Mouse (Mus musculus): Measurements from ENCODE around the gene Mzt1. TPM values are rescaled to one million over a fixed set of nuclear protein-coding genes. Genes with fewer than 3 reads are reported as not detected.

The Mzt1 gene
- polyA plus RNA-seq, 1 experiment from 2014 or later: 128 TPM

- no peaks in the 10 kb centered on the region for H3K27me3 ChIP-seq (replicated peaks)
- no peak within 1 kb of the TSS for H3K4me2 ChIP-seq (replicated peaks)
- H3K36me3 ChIP-seq: no peaks in the 10 kb centered on the region
- H3K9ac ChIP-seq: no peak within 1 kb of the TSS
- H3K9me3 ChIP-seq: no peaks in the 10 kb centered on the region
- no peak within 1 kb of the TSS for H3K4me3 ChIP-seq
- H3K4me1 ChIP-seq: no peaks in the 10 kb centered on the region
- 96% methylated on average over 7 of the region's 7 CpGs for WGBS
- no peak for ATAC-seq (ENCODE audit: low FRiP score, low read depth)
- H3K27ac ChIP-seq: no peak within 1 kb of the TSS
Measured at GRCm38 (mm10) chr14:98994218-98994617, 51.7 kb downstream of the Mzt1 start, which contains the start of gene Rpl36a-ps1. Rpl36a-ps1 (minus strand) TSS chr14:98994318.

- no peak for ATAC-seq (ENCODE audit: low FRiP score, low read depth)
- no peaks in the 10 kb centered on the region for H3K4me1 ChIP-seq
- no peaks in the 10 kb centered on the region for H3K27me3 ChIP-seq (replicated peaks)
- H3K4me3 ChIP-seq: no peak overlapping the region
- no peaks in the 10 kb centered on the region for H3K9me3 ChIP-seq
- no peak overlapping the region for H3K4me2 ChIP-seq (replicated peaks)
- H3K36me3 ChIP-seq: no peaks in the 10 kb centered on the region
- no peak overlapping the region for H3K9ac ChIP-seq
- H3K27ac ChIP-seq: no peak overlapping the region
- WGBS: 89% methylated on average over 2 of the region's 2 CpGs
Measured at GRCm38 (mm10) chr14:98992482-98992881, 53.5 kb downstream of the Mzt1 start.

GRCm38 (mm10) chr14:98990636-98991035, 55.3 kb downstream of the Mzt1 start:
- H3K4me3 ChIP-seq: no peak overlapping the region
- H3K27ac ChIP-seq: no peak overlapping the region
- H3K4me1 ChIP-seq: no peaks in the 10 kb centered on the region
- H3K36me3 ChIP-seq: no peaks in the 10 kb centered on the region
- H3K27me3 ChIP-seq (replicated peaks): no peaks in the 10 kb centered on the region
- H3K9me3 ChIP-seq: no peaks in the 10 kb centered on the region
- ATAC-seq (ENCODE audit: low FRiP score, low read depth): no peak
- H3K4me2 ChIP-seq (replicated peaks): no peak overlapping the region
- 77% methylated on average over 3 of the region's 3 CpGs for WGBS
- H3K9ac ChIP-seq: no peak overlapping the region

DNA sequence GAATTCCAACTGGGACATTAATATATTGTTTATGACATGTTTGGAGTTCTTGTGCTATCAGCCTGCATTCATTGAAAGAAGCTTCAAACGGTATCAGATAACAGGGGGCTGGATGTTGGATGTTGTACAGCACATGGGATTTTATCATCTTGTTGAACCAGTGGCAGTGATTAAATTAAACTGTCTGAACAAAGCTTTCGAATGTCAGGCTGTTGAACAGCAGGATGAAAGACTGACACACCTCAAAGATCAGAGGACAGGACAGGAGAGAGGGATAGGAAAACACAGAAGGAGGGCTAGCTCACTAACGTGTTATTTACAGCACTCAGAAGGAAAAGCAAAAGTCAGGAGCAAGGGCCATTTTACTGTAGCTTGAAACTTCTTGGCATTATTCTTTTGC, 56.1 kb downstream of the Mzt1 start:
- Histone ChIP-seq H3K9me3 (no peaks in the 10 kb centered on the region), H3K36me3 (no peaks in the 10 kb centered on the region), H3K9ac (no peak overlapping the region), H3K27me3 (replicated peaks) (no peaks in the 10 kb centered on the region), H3K27ac (no peak overlapping the region), H3K4me3 (no peak overlapping the region), H3K4me2 (replicated peaks) (no peak overlapping the region), H3K4me1 (no peaks in the 10 kb centered on the region)
- WGBS: 47% methylated on average over 3 of the region's 3 CpGs
- ATAC-seq (ENCODE audit: low FRiP score, low read depth): no peak

Other genes starting within 250 kb of the Mzt1 start
- gene Rpl36a-ps1, start 51.8 kb downstream of the Mzt1 start, polyA plus RNA-seq (2016; fragmentation: Nextera tagmentation; extraction: Ambion mirVana): 1.7 TPM in 1 of 2 replicates, not detected in the other
- gene Bora, start 88 bp upstream of the Mzt1 start, polyA plus RNA-seq (2016; fragmentation: Nextera tagmentation; extraction: Ambion mirVana): 49.3 and 50.9 TPM in 2 replicates
- gene Pibf1, start 53.3 kb upstream of the Mzt1 start, polyA plus RNA-seq (2016; fragmentation: Nextera tagmentation; extraction: Ambion mirVana): 19.1 and 19.8 TPM in 2 replicates
- 32.1 and 34.9 TPM in 2 replicates for gene Dis3, start 53.6 kb upstream of the Mzt1 start, polyA plus RNA-seq (2016; fragmentation: Nextera tagmentation; extraction: Ambion mirVana)